Mouse (Mus musculus): ENCODE results near the gene Slc26a1. TPM values are rescaled to one million over a fixed set of nuclear protein-coding genes. Genes with fewer than 3 reads are reported as not detected.
"Not testable (repeated sequence)": the region's sequence is repeated elsewhere in the genome, so short reads cannot be mapped to it uniquely, and the experiment has no call there.

Slc26a1 gene
- polyA plus RNA-seq, 1 experiment: 0.26 TPM

GRCm38 (mm10) chr5:108655891-108656650, 19.3 kb downstream of the Slc26a1 start:
- no peak for DNase-seq (ENCODE audit: low read depth)

- DNase-seq (ENCODE audit: low read depth): no peak
Measured at GRCm38 (mm10) chr5:108655381-108655780, 20.0 kb downstream of the Slc26a1 start.

GRCm38 (mm10) chr5:108654444-108654990, 20.9 kb downstream of the Slc26a1 start:
- no peak for DNase-seq (ENCODE audit: low read depth)

- no peak for DNase-seq (ENCODE audit: low read depth)
Measured at GRCm38 (mm10) chr5:108653341-108653740, 22.0 kb downstream of the Slc26a1 start.

- DNase-seq (ENCODE audit: low read depth): no peak
Measured at GRCm38 (mm10) chr5:108651823-108652222, 23.5 kb downstream of the Slc26a1 start.

GRCm38 (mm10) chr5:108651136-108651720, 24.1 kb downstream of the Slc26a1 start:
- DNase-seq (ENCODE audit: low read depth): no peak

- no peak for DNase-seq (ENCODE audit: low read depth)
Measured at GRCm38 (mm10) chr5:108650341-108650740, 25.0 kb downstream of the Slc26a1 start.

GRCm38 (mm10) chr5:108648937-108649576, 26.3 kb downstream of the Slc26a1 start:
- DNase-seq (ENCODE audit: low read depth): no peak

- DNase-seq (ENCODE audit: low read depth): no peak
Measured at GRCm38 (mm10) chr5:108647820-108648465, 27.4 kb downstream of the Slc26a1 start.

GRCm38 (mm10) chr5:108647311-108647710, 28.1 kb downstream of the Slc26a1 start:
- DNase-seq (ENCODE audit: low read depth): no peak

- DNase-seq (ENCODE audit: low read depth): no peak
Measured at GRCm38 (mm10) chr5:108646343-108646660, 29.1 kb downstream of the Slc26a1 start.

GRCm38 (mm10) chr5:108645651-108646342, 29.6 kb downstream of the Slc26a1 start:
- no peak for DNase-seq (ENCODE audit: low read depth)

- DNase-seq (ENCODE audit: low read depth): no peak
Measured at GRCm38 (mm10) chr5:108643674-108644073, 31.7 kb downstream of the Slc26a1 start.

GRCm38 (mm10) chr5:108636172-108636571, 39.2 kb downstream of the Slc26a1 start:
- DNase-seq (ENCODE audit: low read depth): no peak

- not testable (repeated sequence) for DNase-seq (ENCODE audit: low read depth)
Measured at GRCm38 (mm10) chr5:108634088-108634487, 41.3 kb downstream of the Slc26a1 start.

- no peak for DNase-seq (ENCODE audit: low read depth)
Measured at GRCm38 (mm10) chr5:108633676-108634075, 41.7 kb downstream of the Slc26a1 start.

GRCm38 (mm10) chr5:108629634-108630483, 45.5 kb downstream of the Slc26a1 start, which contains the start of the genes Gak and Tmem175:
Gene Gak (minus strand): TSS chr5:108629755.
Gene Tmem175 (plus strand): TSS chr5:108629770.
- peak; percentile 57 for DNase-seq (ENCODE audit: low read depth)

- no peak for DNase-seq (ENCODE audit: low read depth)
Measured at GRCm38 (mm10) chr5:108628891-108629633, 46.3 kb downstream of the Slc26a1 start.

- DNase-seq (ENCODE audit: low read depth): no peak
Measured at GRCm38 (mm10) chr5:108626050-108626660, 49.2 kb downstream of the Slc26a1 start.

All from gonadal fat pad, adult 2 months (tissue).